Mouse (Mus musculus) NIH3T3 (cell line): Measurements from ENCODE around the gene Dpp4.

Experiments
- DNase-seq: peaks from one replicate; pipeline ENCODE4 v3.0.0-alpha.2; 2012; ENCODE audit warnings: low read depth

Dpp4 gene

DNA sequence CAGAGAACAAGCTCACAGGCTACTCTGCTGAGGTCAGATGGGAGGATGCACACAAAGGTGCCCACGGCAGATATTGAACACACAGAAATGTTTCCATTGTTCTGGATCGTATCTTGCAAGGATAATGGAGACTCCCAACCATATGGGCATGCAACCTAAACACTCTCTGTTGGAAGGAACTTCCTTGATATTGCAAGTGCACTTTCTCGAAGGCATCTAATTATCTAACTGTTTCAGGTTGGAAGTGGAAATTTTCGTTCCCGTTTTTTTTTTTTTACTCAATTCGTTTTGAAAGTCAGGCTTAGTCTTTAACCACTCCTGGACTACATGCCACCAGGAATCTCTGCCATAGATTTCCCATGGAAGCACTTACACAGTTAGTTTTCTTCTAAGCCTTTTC lies 51.2 kb downstream of the Dpp4 start:
- no peak for DNase-seq

DNA sequence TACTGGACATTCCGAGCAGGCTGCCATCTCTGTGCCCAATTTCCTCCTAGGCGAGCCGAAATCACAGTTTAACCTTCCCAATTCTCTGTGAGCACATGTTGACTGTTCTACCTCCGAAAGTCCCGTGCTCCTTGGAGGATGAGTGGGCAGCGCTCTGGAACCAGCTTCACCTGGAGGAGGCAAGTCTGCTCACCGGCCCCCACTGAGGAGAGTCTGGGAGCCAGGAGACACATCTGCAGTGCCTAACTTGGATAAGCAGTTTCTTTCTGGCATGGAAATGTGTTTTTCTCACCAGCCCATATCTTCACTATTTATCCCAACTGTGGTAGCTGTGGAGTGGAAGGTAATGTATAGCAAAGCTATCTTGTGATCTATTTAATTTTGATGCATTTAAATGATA lies 54.8 kb downstream of the Dpp4 start:
- no peak for DNase-seq

DNA sequence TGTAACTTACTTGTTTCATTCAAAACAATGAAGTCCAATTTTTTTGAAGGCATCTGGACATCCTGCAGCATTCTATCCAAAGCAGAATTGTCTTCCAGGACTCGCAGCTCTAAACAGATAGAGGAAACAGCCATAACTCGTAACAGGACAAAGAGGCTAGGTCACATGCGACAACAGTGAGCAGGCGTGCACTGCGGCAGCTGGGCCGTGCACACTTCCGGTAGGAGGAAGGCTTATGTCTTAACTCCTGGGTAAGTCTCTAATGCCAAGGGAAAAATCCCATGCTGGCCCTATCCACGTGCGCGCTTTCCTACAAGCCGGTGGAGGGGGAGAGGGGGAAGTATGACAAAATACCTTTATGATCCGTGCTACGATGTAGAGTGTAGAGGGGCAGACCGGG lies 55.4 kb downstream of the Dpp4 start:
- DNase-seq, result no peak

DNA sequence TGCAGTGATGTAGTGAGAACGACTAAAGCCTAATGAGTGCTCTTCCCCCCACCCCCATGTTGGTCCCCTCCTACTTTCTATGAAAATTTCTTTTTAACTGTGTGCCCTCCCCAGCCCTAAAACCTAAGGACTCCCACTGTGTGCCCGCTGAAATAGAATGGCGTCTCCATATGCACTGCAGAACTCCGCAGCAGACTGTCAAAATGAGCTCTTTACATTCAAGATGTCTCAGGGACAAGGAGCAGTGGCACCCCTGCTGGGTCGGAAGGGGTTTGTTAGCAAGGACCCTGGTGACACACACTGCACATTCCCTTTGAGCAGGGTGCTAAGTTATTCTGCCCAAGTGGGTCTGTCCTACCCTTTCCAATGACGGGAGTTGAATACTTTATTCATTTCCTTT lies 56.3 kb downstream of the Dpp4 start:
- DNase-seq, result no peak

DNA sequence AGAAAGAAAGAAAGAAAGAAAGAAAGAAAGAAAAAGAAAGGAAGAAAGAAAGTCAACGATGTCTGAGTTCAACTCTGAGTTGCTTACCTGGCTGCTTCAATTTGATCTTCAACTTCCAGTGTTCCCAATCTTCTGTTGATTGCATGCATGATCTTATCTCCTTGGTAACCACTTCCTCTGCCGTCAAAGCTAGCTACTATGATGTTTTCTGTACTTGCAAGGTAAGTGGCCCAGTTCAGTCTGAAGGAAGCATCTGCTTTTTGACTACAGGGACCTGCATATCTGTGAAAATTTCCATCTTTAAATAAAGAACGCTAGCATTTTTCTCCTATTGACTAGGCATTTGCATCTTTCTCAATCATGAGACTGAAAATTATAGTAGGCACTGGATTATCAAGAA lies 60.0 kb downstream of the Dpp4 start:
- DNase-seq, result no peak

DNA sequence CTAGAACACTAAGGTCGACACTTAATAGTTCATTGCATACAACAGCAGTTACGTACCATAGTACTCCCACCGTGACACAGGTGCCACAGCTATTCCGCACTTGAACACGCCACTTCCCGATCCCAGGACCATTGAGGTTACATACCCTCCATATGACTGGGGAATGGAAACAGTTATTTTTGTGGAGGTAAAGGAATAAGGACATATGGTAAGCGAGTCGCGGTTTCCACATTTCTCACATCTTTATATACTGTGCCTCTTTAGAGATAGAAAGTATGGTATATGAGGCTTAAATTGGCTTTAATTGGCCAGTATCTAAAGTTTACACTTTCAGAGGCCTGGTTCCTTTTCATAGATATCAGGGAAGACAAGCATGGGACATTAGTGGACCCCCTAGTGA lies 64.3 kb downstream of the Dpp4 start:
- no peak for DNase-seq

DNA sequence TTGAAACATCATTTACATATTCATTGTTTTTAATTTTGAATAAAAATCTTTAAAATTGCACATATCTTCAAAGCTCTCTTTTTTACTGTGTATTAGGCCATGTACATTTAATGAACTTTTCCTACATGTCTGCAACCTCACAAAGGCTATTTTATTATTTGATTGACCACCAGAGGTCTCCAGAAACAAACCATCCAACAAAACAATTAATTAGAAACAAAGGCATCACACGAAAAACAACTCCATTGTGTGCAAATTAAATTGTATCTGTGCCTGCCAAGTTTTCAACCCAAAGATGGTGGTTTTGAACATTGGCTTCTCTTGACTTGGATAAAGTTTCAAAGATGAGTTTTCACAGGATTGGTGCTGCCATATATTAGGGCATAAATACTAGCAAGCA lies 65.3 kb downstream of the Dpp4 start:
- peak; percentile 62 for DNase-seq

DNA sequence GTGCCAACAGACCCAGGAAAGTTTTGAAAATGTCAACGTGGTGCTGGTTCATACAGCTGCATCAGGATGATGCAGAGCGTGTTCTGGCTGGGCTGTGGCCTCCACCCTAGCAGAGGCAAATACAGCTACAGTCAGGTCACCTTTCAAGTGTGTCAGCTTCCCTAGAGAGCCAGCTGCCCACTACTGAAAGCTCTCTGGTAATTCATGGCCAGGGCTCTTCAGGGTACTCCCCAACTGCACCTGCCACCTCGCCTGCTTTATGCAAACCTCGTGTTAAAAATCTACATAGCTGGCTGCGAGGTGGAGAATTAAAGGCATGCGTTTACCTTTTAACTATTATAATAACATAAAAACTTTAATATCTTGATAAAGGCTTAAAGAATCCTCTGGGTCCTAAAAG lies 67.7 kb downstream of the Dpp4 start:
- no peak for DNase-seq

DNA sequence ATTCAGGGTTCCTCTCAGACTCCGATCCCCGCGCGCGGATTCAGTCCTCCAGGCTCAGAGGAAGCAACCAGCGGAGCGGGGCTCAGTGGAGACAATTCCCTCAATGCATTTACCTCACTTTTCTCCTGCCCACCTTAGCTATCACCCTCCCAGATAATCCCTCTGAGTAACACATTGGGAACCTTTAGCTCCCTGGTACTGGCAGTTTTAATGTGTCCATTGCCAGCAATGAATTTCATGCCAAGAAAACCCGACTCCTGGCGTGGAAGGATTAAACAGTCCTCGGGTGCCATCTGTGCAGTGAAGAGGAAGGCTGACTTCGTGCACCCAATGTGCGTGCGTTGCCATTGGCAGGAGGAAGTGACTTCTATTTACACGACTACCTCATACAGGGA lies 70.3 kb downstream of the Dpp4 start:
- no peak for DNase-seq

DNA sequence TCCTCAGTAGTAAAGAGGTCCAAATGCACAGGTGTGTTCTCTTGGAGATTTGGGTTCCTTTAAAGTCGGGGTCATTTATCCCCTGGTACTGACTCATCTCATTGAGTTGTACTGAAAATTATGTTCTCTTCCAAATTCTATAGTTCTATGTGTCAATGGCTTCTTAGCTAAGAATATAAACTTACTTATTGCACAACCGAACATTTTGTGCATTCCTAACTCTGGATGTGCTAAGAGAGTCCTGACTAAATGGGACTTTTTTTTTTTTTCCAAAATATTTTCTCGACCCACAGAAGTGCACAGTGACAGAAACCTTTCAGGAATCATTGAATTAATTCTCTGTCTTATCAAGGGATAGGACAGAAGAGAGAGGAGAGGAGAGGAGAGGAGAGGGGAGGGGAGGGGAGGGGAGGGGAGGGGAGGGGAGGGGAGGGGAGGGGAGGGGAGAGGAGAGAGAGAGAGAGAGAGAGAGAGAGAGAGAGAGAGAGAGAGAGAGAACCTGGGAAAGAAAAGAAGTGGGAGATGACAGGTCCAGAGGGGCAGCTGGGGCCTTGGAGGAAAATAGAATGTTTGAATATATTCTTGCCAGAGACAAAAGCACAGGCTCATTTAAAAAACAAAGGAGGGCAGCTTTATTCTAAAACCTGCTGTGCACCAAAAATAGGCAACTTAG lies 70.8 kb downstream of the Dpp4 start:
- peak; percentile 51 for DNase-seq

DNA sequence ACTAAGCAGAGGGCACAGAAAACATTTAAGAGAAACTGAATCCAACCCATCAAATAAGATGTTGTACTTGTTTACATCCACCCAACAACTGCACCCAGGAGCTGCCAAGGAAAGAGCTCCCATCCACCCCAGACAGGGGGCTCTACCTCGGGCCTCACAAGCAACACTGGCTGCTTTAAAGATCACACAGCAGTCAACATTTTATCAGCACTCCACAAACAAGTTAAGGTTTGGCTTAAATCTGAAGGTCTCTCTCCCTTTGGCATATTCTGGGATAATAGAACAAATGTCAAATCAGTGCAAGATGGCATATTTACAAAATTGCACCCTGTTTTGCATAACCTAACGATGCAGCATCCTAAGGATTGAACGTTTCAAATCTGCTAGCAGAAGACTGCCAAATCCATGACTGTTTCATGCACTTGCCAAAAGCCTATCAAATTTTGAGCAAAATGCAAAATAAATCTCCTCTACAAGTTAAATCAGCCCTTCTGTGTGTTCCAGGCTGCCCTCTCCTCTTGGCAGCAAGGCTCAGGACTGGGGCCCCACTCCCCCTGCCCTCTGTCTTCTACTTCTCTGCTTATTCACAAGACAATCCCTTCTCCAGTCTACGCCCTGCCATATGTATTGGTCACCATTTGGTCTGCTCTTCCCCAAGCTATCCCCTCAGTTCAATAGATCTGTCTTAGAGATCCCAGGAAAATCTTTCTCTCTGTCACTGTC lies 72.6 kb downstream of the Dpp4 start:
- peak; percentile 65 for DNase-seq

DNA sequence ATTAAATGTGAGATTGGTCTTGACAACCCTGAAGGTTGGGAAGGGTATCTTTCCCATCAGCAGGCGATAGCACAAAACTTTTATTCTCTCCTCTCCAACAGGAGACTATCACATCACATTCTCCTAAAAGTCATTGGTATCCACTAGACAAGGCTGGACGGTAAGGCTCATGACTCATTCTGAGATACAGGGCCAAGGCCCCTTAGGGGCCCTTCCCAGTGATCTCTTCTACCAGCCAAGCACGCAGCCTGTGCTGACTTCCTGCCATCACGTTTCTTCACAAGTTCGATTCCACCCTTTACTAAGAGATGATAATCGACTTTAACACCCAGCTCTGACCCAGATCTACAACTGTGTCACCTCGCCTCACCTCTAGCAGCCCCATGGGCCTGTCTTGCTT lies 74.9 kb downstream of the Dpp4 start:
- DNase-seq, result no peak

DNA sequence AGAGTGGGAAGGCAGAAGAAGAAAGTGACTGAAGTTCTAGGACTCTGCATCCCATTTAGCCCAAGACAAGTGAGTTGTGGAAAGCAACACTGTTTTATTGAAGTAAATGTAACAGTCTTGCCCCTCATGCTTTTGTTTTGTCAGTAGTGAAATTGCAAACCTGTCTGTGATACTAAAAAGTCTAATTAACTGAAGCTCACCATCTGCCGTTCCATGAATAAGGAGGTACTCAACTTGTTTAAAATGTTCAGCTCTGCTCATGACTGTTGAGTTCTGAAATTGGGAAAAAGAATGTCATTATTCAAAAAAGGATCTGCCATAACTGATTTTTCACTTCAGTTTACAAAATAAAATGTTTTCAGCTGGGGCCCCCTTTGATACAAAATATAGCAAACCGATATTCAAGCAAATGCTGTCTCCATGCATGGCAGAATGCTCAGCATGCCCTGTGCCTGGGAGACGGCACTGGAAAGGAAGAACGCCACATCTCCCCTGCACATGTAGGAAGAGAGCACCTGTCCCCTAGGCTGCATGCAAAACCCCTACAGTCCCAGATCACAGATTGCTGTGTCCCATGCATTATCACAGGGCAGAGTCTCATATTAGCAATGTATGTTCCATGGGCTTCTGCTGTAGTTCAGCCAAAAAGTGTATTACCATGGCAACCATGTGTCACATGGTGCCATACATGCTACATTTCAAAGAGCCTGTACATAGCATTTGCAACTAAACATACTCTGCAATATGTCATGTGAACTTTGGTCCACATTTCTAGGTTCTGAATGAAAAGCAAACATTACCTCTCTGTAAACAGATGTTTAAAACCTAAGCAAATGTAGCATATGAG lies 77.4 kb downstream of the Dpp4 start:
- no peak for DNase-seq

DNA sequence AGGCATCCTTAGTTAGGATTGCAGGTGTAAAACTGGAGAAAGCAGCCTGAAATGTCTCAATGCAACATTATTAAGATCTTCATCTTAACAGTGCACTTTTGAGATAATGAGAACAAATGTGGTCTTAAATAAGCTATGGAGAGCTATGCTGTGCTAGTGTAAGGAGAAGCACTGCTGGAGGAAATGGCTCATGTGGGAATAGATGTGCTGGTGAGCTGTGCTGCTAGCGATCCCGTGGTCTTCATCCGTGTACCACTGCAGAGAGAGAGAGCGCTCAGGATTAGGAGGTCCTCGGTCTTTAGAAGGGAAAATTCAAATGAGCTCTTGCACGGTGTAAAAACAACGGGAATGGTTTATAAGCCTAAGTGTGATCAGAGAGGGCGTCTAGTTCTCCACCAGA lies 79.6 kb downstream of the Dpp4 start:
- DNase-seq, result no peak

DNA sequence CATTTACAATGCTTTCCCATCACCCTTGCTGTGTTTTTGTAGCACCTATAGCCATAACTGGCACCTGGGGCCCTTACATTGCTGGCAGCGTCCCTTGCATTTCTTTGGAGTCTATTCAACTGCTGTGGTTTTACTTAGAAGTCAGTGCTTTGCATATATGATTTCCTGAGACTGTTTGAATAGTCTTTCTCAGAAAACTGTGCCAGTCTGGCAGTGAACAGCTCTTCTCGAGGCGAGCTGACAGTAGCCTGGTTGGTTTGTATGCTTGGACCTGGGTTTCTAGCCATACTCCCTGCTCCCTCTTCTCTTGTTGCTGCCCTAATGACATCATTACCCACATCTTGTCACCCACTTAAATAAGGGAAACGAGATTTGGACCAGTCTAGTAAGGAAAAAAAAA lies 80.1 kb downstream of the Dpp4 start:
- DNase-seq, result no peak

DNA sequence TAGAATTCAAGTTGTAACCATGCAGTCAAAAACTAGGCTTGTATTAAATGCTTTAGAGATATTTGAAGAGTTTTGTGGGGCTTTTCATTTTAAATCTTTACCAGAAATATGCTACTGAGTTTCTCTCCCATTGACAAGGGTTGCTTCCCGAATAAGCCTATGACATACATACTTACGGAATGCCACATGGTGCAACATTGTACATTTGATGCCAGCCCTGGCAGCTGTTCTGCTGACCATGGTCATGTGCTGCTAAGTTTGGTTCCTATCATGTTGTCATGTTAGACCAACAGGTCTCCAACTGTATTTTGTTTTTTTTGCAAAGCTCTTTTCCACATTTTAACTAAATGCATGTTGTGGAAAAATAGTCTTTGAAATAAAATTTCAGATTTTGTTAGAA lies 86.6 kb downstream of the Dpp4 start:
- peak; percentile 84 for DNase-seq

DNA sequence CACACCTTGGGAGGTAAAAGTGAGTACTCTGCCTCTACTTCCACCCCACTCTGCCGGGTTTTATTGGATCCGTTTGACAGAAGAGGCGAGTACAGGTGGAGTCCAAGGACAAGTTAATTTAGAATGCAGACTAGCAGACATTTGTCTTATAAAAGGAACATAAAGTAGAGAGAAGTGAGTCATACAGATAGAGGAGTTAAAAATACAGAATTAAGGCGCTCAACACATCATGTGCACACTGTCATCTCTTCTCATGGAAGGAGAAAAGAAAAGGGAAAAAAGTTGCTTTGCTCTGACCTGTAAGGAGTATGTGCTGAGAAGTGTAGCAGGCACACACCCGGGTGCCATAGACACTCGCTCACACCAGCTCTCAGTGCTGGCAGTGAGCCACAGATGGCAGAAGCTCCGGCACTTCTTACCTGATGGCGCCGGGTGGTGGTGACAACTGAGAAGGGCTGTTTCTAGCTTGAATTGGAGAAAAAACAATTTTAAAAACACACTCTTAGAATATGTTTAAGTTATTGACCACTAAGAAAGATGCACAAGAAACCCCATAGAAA lies 88.9 kb downstream of the Dpp4 start:
- DNase-seq, result no peak

DNA sequence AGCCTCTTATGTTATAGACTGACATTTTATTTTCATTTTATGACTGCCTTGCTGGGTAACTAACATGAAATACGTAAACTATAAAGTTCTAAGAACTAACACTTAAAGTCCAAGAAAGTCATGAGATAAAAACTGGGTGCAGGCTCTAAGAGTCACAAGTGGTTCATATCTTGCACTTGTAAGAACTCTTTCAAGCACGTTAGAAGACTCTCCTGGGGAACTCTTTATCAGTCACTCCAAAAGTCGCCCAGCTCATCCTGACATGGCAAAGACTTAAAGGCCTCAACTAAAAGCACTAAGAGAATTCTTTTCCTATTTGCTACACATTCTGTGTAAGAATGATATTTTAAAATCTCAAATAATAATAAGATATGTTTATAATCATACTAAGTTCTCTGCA lies 92.5 kb downstream of the Dpp4 start:
- DNase-seq, result no peak

DNA sequence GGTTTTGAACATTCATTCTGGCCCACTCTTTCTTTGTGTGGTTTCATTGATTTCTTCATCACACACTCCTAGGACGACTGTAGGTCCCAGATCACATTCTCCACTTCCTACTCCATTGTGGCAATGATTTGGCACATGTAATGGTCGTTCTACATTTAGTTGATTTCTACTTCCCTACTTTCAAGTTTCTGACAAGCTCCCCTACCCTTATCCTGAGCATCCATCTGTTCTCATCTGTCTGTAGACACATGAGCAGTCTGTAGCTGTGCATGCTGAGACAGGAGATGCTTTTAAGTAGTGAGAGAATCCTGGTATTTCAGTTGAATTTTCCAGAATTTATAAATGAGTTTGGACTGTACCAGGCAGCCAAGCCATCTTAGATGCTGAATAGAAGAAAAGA lies 95.1 kb downstream of the Dpp4 start:
- no peak for DNase-seq

DNA sequence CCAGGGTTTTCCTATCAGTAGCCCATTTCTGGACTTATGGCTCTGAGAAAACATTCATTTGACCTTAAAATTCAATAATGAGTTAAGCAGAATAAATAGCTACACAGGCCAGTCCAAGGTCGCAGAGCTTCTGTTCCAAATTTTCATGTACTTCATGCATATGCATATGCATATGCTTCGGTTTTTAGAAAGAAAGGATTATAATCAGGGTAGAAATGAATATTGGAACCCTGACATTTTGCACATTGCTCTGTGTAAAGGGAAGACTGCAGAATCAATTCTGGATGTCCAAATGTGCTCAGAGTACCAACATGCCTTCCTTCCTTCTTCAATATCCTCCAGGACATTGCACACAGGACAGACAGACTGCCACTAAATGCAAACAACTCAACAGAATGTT lies 104.6 kb downstream of the Dpp4 start:
- no peak for DNase-seq

DNA sequence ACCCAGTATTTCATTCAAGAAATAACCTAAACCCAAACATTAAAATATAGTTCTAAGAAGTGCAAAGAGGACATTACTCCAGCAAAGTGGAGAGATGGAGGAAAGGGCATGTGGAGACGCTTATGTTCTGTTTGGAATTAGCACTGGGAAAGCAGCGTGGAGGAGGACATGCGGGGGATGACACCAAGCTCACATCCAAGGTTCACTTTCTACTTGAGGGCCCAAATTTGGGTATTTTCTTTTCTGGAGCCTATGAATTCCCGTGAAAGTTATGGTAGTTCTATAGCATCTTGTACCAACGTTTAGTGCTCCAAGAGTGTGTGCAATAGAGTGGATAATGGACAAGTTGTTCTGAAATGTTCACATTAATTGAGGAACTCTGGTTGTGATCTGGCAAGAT lies 105.1 kb downstream of the Dpp4 start:
- no peak for DNase-seq

DNA sequence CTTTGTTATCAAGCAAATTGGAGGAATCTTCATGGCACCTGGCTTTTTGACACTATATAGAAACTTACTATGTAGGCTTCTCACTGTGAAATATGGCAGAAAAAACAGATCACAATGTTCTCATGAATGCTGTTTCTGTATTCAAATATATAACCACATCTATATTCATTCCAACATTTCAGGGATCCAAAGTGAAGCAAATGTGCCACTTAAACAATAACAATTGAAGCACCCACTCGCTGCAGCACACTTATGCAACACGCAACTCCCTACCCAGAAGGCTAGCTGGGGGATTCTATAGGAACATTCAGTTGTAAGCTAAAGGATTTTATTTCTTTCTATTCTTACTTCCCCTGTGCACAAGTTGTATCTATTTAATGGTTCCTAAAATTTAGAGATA lies 110.3 kb downstream of the Dpp4 start:
- no peak for DNase-seq

DNA sequence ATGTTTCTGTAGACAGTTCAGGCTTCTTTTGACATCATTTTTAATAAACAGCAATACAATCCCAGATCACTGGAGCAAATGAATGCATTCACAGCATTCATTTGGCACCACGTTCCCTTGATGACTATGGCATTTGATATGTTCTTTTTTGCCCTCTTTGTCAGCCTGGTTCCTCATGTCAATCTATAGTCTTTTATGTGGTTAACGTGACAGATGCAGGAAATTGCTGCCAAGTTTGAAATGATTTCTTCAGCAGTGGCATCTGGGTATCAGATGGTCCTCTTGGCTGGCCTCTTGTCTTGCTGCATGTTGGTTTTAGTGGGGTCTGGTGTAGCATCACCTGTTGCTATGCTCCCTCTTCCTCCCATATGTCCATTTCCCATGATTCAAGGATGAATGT lies 118.2 kb downstream of the Dpp4 start:
- DNase-seq, result no peak
